Comparison of ENCODE assay signal across 13 mouse cellular contexts in genomic region chr5:105493377-105493776, GRCm38 (mm10). TPM values are rescaled to one million over a fixed set of nuclear protein-coding genes. Genes with fewer than 3 reads are reported as not detected.
DNase-seq lines count a peak whose midpoint lies in the region; ATAC-seq and TF ChIP-seq lines count a peak whose summit lies in the region.
"Had no signal": no experiment of that assay in that cellular context is flagged by ENCODE, and none has a peak within 500 bp of the region (broad histone marks: within the 10 kb centered on the region; RNA-seq: fewer than 3 reads in every experiment).

No protein-coding gene starts in this region.

- no peak for DNase-seq in hindbrain, embryonic 14.5 days (ENCODE audit: low spot score)
- DNase-seq in hindbrain, embryonic 10.5 days (ENCODE audit: low spot score): no peak
- peak; percentile 29 for DNase-seq in 416B (ENCODE audit: low read depth)
- no peak for DNase-seq in embryo, embryonic 10.5 days (ENCODE audit: low spot score)
- no peak for DNase-seq in cerebellum, adult 2 months
- DNase-seq: heart, postnatal 36 days had no signal

- peaks cover 19% of the 10 kb centered on the region; the same call in 1 of the 2 replicates for H3K4me1 ChIP-seq in hindbrain, embryonic 14.5 days (replicated peaks; ENCODE audit: control insufficient read depth, insufficient read depth, low read length)
- H3K4me1 ChIP-seq in hindbrain, embryonic 10.5 days (replicated peaks): peaks cover 58% of the 10 kb centered on the region
- H3K4me1 ChIP-seq in cortical plate, adult 2 months (ENCODE audit: control insufficient read depth, insufficient read depth, low read length): peaks cover 17% of the 10 kb centered on the region
- H3K4me1 ChIP-seq in midbrain, embryonic 13.5 days (replicated peaks): peaks cover 50% of the 10 kb centered on the region
- H3K4me1 ChIP-seq in cerebellum, adult 2 months (ENCODE audit: control insufficient read depth, insufficient read depth, low read length): peaks cover 4% of the 10 kb centered on the region; the same call in 1 of the 2 replicates

- ATAC-seq in hindbrain, embryonic 14.5 days (ENCODE audit: low FRiP score): no peak
- no peak for ATAC-seq in midbrain, embryonic 13.5 days
- ATAC-seq: intestine, embryonic 16.5 days had no signal

- H3K4me2 ChIP-seq in hindbrain, embryonic 14.5 days (replicated peaks): no peak overlapping the region
- H3K4me2 ChIP-seq in midbrain, embryonic 13.5 days (replicated peaks): no peak overlapping the region
- H3K4me2 ChIP-seq: heart, embryonic 11.5 days; limb, embryonic 15.5 days; neural tube, embryonic 15.5 days had no signal

- no peak overlapping the region for H3K9ac ChIP-seq in hindbrain, embryonic 14.5 days
- no peak overlapping the region for H3K9ac ChIP-seq in midbrain, embryonic 13.5 days (replicated peaks)
- H3K9ac ChIP-seq: limb, embryonic 15.5 days; neural tube, embryonic 15.5 days had no signal

- 0 out of 2 replicates have a peak overlapping the region, but pooled peaks have one; percentile 1 for H3K27ac ChIP-seq in hindbrain, embryonic 14.5 days
- no peak overlapping the region for H3K27ac ChIP-seq in hindbrain, embryonic 10.5 days
- peak overlapping the region; percentile 9; the same call in 1 of the 2 replicates for H3K27ac ChIP-seq in cortical plate, adult 2 months (ENCODE audit: insufficient read depth, low read length)
- peak overlapping the region; percentile 45; the same call in 1 of the 2 replicates for H3K27ac ChIP-seq in midbrain, embryonic 13.5 days
- H3K27ac ChIP-seq in cerebellum, adult 2 months (ENCODE audit: insufficient read depth, low read length): no peak overlapping the region
- H3K27ac ChIP-seq: limb, embryonic 15.5 days; neural tube, embryonic 15.5 days had no signal

- no peaks in the 10 kb centered on the region for H3K9me3 ChIP-seq in hindbrain, embryonic 14.5 days (ENCODE audit: control insufficient read depth, low read length)
- H3K9me3 ChIP-seq in hindbrain, embryonic 10.5 days: no peaks in the 10 kb centered on the region
- H3K9me3 ChIP-seq in midbrain, embryonic 13.5 days: no peaks in the 10 kb centered on the region
- H3K9me3 ChIP-seq: limb, embryonic 15.5 days; neural tube, embryonic 15.5 days had no signal

- no peaks in the 10 kb centered on the region for H3K27me3 ChIP-seq in hindbrain, embryonic 14.5 days (ENCODE audit: control insufficient read depth, insufficient read depth, low read length)
- H3K27me3 ChIP-seq in hindbrain, embryonic 10.5 days (ENCODE audit: insufficient read depth, poor library complexity, severe bottlenecking): peaks cover 31% of the 10 kb centered on the region
- peaks cover 19% of the 10 kb centered on the region; the same call in 1 of the 2 replicates for H3K27me3 ChIP-seq in midbrain, embryonic 13.5 days
- no peaks in the 10 kb centered on the region for H3K27me3 ChIP-seq in cerebellum, adult 2 months (ENCODE audit: control insufficient read depth, insufficient read depth, low read length)
- H3K27me3 ChIP-seq: limb, embryonic 15.5 days; neural tube, embryonic 15.5 days had no signal

- peaks cover 3% of the 10 kb centered on the region; the same call in 1 of the 2 replicates for H3K36me3 ChIP-seq in hindbrain, embryonic 14.5 days (replicated peaks; ENCODE audit: control insufficient read depth, insufficient read depth)
- peaks cover 9% of the 10 kb centered on the region; the same call in 1 of the 2 replicates for H3K36me3 ChIP-seq in hindbrain, embryonic 10.5 days
- no peaks in the 10 kb centered on the region for H3K36me3 ChIP-seq in midbrain, embryonic 13.5 days
- H3K36me3 ChIP-seq: limb, embryonic 15.5 days; neural tube, embryonic 15.5 days had no signal

- no peak overlapping the region for H3K4me3 ChIP-seq in hindbrain, embryonic 14.5 days (replicated peaks; ENCODE audit: low read length)
- no peak overlapping the region for H3K4me3 ChIP-seq in hindbrain, embryonic 10.5 days
- no peak overlapping the region for H3K4me3 ChIP-seq in cortical plate, adult 2 months (ENCODE audit: insufficient read depth, low read length)
- H3K4me3 ChIP-seq in midbrain, embryonic 13.5 days (replicated peaks): no peak overlapping the region
- H3K4me3 ChIP-seq in cerebellum, adult 2 months (replicated peaks; ENCODE audit: insufficient read depth, low read depth, low read length): no peak overlapping the region
- H3K4me3 ChIP-seq: limb, embryonic 15.5 days; myocyte; neural tube, embryonic 15.5 days had no signal

- TF ChIP-seq CTCF in cortical plate, adult 2 months (IDR thresholded peaks at IDR 0.05; ENCODE audit: extremely low read depth, insufficient read depth, low read length): no peak
- TF ChIP-seq CTCF in cerebellum, adult 2 months (IDR thresholded peaks at IDR 0.05; ENCODE audit: borderline replicate concordance, insufficient read depth, low read depth, low read length): no peak

- WGBS in hindbrain, embryonic 14.5 days: 77% methylated on average over 7 of the region's 7 CpGs
- WGBS in hindbrain, embryonic 10.5 days: 84% methylated on average over 7 of the region's 7 CpGs
- WGBS in midbrain, embryonic 13.5 days: 64% methylated on average over 7 of the region's 7 CpGs
- 80% methylated on average over 7 of the region's 7 CpGs for WGBS in cerebellum, adult 2 months

- no peak for TF ChIP-seq POLR2A in cortical plate, adult 2 months (IDR thresholded peaks at IDR 0.05; ENCODE audit: extremely low read depth, insufficient read depth, low read length)
- TF ChIP-seq POLR2A in cerebellum, adult 2 months (IDR thresholded peaks at IDR 0.05; ENCODE audit: borderline replicate concordance, insufficient read depth, low read length): no peak

RNA-seq across cellular contexts. Expression of gene Lrrc8c, which starts 25.8 kb away (rescaled TPM):
- 18.2 and 18.5 TPM in 2 replicates for polyA plus RNA-seq in hindbrain, embryonic 14.5 days (2014; fragmentation: Nextera tagmentation; extraction: Ambion mirVana)
- polyA plus RNA-seq in hindbrain, embryonic 10.5 days (2016; fragmentation: Nextera tagmentation; extraction: Ambion mirVana): 10.2 and 11.6 TPM in 2 replicates
- 13.1 and 14.0 TPM in 2 replicates for polyA plus RNA-seq in cortical plate, adult 2 months (2012; rRNA removed)
- polyA plus RNA-seq in midbrain, embryonic 13.5 days (2015; fragmentation: Nextera tagmentation; extraction: Ambion mirVana): 8.2 and 9.7 TPM in 2 replicates
- 7.4 and 7.9 TPM in 2 replicates for polyA plus RNA-seq in cerebellum, adult 2 months (2012; rRNA removed)

Comparison
In these comparisons a context has a peak if more than half of its experiments do, and no peak if none do; other contexts are left out.
1. H3K27ac ChIP-seq: peak in hindbrain, embryonic 14.5 days (single experiment), cortical plate, adult 2 months (single experiment) and midbrain, embryonic 13.5 days (single experiment); none in hindbrain, embryonic 10.5 days (single experiment) and cerebellum, adult 2 months (single experiment).